Mouse (Mus musculus) heart, postnatal 0 days (tissue): ENCODE measurements around the gene Camta1. TPM values are rescaled to one million over a fixed set of nuclear protein-coding genes. Genes with fewer than 3 reads are reported as not detected.
A peak's percentile ranks its signal among the peaks of the same experiment; 100 is the strongest.

ENCODE experiments used
- ATAC-seq: fragments of 200-750 bp; cut with Nextera tagmentation; 2 replicates; pipeline ENCODE4 v1.8.0; 2017; ENCODE audit warnings: low read depth, moderate number of reproducible peaks, moderate library complexity; ENCODE audit not compliant: insufficient read depth
- DNase-seq: peaks from one replicate; pipeline ENCODE4 v3.0.0-alpha.2; 2016; ENCODE audit warnings: low spot score
- H3K27ac ChIP-seq: fragments of 300-500 bp; sonication (generic); 2 replicates; pipeline ENCODE4 v1.5.1; 2014; ENCODE audit warnings: low read depth, mild to moderate bottlenecking
- H3K27me3 ChIP-seq: fragments of 300-500 bp; sonication (generic); 2 replicates; pipeline ENCODE4 v1.6.1; 2014; ENCODE audit warnings: low read length, mixed read lengths; ENCODE audit not compliant: control insufficient read depth, insufficient read depth
- H3K36me3 ChIP-seq: fragments of 300-500 bp; sonication (generic); replicated peaks from 2 replicates; pipeline ENCODE4 v1.6.1; 2014; ENCODE audit warnings: low read length, mixed read lengths; ENCODE audit not compliant: control insufficient read depth, insufficient read depth
- H3K4me1 ChIP-seq: fragments of 300-500 bp; sonication (generic); 2 replicates; pipeline ENCODE4 v1.6.1; 2014; ENCODE audit warnings: antibody characterized with exemption; ENCODE audit not compliant: control insufficient read depth, insufficient read depth
- H3K4me2 ChIP-seq: fragments of 300-500 bp; sonication (generic); 2 replicates; pipeline ENCODE4 v1.6.1; 2014; ENCODE audit warnings: low read depth, mild to moderate bottlenecking, low read length, moderate library complexity
- H3K4me3 ChIP-seq: fragments of 300-500 bp; sonication (generic); 2 replicates; pipeline ENCODE4 v1.5.1; 2014; ENCODE audit warnings: low read depth, low read length
- H3K9ac ChIP-seq: fragments of 300-500 bp; sonication (generic); replicated peaks from 2 replicates; pipeline ENCODE4 v1.6.1; 2014; ENCODE audit warnings: low read depth, low read length, mixed read lengths
- H3K9me3 ChIP-seq: fragments of 300-500 bp; sonication (generic); replicated peaks from 2 replicates; pipeline ENCODE4 v1.6.1; 2016; ENCODE audit warnings: low read length; ENCODE audit not compliant: control insufficient read depth
- CTCF ChIP-seq: IDR thresholded peaks from 2 replicates; pipeline ENCODE4 v1.5.1; 2016; ENCODE audit warnings: antibody characterized with exemption, control low read depth, low read depth
- EP300 ChIP-seq: IDR thresholded peaks from 2 replicates; pipeline ENCODE4 v1.6.1; 2016; ENCODE audit warnings: antibody characterized with exemption, low read depth
- WGBS: fragments of 180-500 bp; shearing (Covaris S2); extraction: QIAGEN DNeasy Blood & Tissue Kit; methylation state at CpG from one replicate; pipeline ENCODE4 v1.1.7; 2014; 5-methylcytosine and 5-hydroxymethylcytosine counted together
- polyA plus RNA-seq: library from polyadenylated mRNA; unstranded; fragments of >200 nt; fragmentation: Nextera tagmentation; extraction: Ambion mirVana; gene quantifications from 2 replicates; pipeline ENCODE4 v1.2.1, GENCODE M21; 2015
- total RNA-seq: library from RNA; depleted of rRNA; stranded (reverse); fragments of >200 nt; gene quantifications from 2 replicates; pipeline ENCODE4 v1.2.3, GENCODE M21; 2014; ENCODE audit warnings: low replicate concordance

The Camta1 gene
- total and polyA plus RNA-seq, 2 experiments from 2014 or later = 72.7 to 240 TPM

DNA sequence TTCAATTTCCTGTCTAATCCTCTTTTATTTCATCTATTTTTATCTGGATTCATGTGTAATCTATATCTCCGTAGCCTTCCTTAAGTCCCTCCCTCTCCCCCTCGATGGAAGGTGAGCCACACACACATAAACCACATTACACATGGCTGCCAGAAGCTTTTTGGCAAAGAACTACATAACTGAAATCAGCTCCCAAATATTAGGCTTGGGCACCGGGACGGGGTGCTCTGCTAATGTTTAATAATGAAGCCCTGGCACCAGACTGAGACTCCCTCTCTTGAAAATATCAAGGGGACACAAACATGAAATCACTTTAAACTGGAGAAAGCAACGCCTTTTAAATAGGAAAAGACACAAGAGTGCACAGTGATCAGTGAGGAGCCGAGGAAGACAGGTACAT lies 755.8 kb downstream of the Camta1 start:
- peak overlapping the region; percentile 61 for H3K4me3 ChIP-seq
- peak overlapping the region; percentile 71 for H3K4me2 ChIP-seq
- peaks cover 13% of the 10 kb centered on the region for H3K4me1 ChIP-seq
- WGBS = 31% methylated on average over 6 of the region's 6 CpGs
- ATAC-seq = no peak
- H3K27ac ChIP-seq = peak overlapping the region; percentile 89
- no peaks in the 10 kb centered on the region for H3K9me3 ChIP-seq
- H3K36me3 ChIP-seq = no peaks in the 10 kb centered on the region
- peak; percentile 18 for DNase-seq
- H3K9ac ChIP-seq = peak overlapping the region; percentile 74; the same call in 1 of the 2 replicates
- peaks cover 20% of the 10 kb centered on the region for H3K27me3 ChIP-seq
- no peak for TF ChIP-seq CTCF

DNA sequence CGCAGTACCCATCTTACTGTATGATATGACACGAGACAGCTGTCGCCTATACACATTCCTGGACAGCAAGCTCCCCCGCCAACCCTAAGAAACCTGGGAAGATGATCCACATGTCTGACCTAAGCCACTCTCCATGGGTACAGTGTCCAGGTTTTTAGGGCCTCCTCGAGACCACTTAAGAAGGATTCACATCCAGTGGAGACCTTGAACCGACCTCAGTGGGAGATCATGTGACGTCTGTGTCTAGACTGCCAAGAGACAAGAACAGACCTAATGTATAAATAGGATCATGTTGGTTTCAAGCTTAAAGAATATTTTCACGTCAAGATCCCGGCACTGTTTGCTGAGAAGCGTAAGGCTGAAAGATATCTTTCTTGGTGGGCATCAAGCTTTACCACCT lies 757.5 kb downstream of the Camta1 start:
- Histone ChIP-seq H3K36me3 (no peaks in the 10 kb centered on the region), H3K9ac (peak overlapping the region; percentile 45), H3K27me3 (peaks cover 4% of the 10 kb centered on the region; the same call in 1 of the 2 replicates), H3K9me3 (no peaks in the 10 kb centered on the region), H3K4me3 (peak overlapping the region; percentile 33), H3K27ac (peak overlapping the region; percentile 89), H3K4me1 (peaks cover 18% of the 10 kb centered on the region), H3K4me2 (peak overlapping the region; percentile 66)
- DNase-seq (peak; percentile 79), ATAC-seq (0 out of 2 replicates have a peak, but pooled peaks have one; percentile 21)
- WGBS = 30% methylated on average over 10 of the region's 10 CpGs
- TF ChIP-seq EP300 (no peak), CTCF (no peak)

DNA sequence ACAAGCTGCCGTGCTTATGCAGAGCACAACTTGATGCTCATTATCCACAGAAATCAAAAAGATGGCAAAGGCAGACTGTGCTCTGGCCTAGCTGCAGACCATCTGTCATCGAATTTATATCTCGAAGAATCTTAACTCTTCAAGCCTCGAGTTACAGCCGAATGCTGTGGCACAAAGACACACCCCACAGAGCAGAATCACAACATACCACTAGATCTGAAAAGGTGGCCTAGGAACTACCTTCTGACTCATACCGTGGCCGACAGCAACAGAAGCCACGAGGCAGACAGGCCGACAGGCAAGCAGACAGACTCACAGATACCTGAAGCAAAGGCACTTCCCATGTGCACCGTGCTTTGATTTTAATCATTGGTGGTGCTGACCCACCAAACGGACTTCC lies 758.0 kb downstream of the Camta1 start:
- Histone ChIP-seq H3K36me3 (no peaks in the 10 kb centered on the region), H3K9ac (peak overlapping the region; percentile 45; the same call in 1 of the 2 replicates), H3K4me1 (peaks cover 23% of the 10 kb centered on the region), H3K27me3 (peaks cover 4% of the 10 kb centered on the region; the same call in 1 of the 2 replicates), H3K4me2 (peak overlapping the region; percentile 66), H3K27ac (peak overlapping the region; percentile 89), H3K9me3 (no peaks in the 10 kb centered on the region), H3K4me3 (no peak overlapping the region)
- no peak for ATAC-seq
- DNase-seq = no peak
- TF ChIP-seq CTCF = no peak
- no peak for TF ChIP-seq EP300
- WGBS = 50% methylated on average over 11 of the region's 11 CpGs

DNA sequence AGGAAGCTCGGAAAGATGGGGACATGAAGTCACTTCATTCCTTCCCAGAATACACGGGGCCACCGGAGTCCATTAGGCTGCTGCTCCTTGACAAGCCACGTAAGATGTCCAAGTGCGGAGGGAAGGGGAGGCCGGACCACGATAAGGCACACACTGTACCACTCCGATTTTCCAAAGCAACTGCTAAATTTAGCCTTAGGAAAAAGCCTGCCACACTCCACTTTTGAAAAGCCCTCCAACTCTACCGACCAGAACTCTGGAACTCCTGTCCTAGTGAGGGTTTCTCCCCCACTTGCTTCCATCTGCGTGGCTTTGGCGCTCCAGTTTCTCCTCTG lies 764.6 kb downstream of the Camta1 start:
- Histone ChIP-seq H3K9ac (peak overlapping the region; percentile 57), H3K27ac (peak overlapping the region; percentile 96), H3K4me1 (peaks cover 28% of the 10 kb centered on the region), H3K4me2 (peak overlapping the region; percentile 62), H3K27me3 (no peaks in the 10 kb centered on the region), H3K36me3 (0 out of 2 replicates have a peak, but pooled peaks cover 2% of the 10 kb centered on the region), H3K9me3 (no peaks in the 10 kb centered on the region), H3K4me3 (peak overlapping the region; percentile 34)
- TF ChIP-seq CTCF (no peak), EP300 (no peak; the same call in 1 of the 2 replicates)
- WGBS = 27% methylated on average over 11 of the region's 11 CpGs
- DNase-seq (peak; percentile 74), ATAC-seq (peak; percentile 62)

DNA sequence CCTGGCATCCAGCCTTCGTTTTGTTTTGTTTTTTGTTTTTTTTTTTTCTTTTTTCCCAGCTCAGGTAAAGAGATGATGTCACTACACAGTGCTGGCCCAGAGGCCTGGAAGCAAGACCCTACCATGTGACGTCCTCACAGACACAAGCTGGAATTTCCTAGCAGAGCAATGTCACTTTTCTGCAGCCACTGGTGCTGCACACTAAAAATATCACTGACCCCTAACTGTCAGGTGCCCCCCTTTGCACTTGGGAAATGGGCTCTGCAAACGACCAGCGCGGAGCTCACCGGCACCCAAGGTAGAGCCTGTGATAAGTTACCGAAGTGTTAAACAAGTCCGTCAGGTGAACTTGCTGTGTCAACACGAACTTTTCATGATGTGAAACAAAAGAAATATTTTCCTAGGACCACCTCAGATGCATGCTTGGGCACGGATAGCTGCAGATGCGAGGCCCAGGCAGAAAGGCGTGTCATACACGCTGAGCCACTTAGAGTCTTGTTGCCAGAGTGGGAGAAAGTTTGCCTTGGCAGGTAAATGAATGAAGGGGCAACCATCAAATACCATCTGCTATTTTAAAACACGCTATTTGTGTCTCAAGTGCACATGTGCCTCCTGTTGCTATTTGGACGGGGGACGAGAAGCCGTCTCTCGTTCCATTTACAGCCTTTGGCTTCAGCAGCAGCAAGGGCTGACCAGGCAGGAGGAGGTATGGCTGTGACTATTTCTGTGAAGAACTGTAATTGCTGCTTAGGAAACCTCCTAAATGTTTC lies 765.2 kb downstream of the Camta1 start:
- H3K27me3 ChIP-seq = no peaks in the 10 kb centered on the region
- H3K9me3 ChIP-seq = no peaks in the 10 kb centered on the region
- H3K4me3 ChIP-seq = peak overlapping the region; percentile 34; the same call in 1 of the 2 replicates
- DNase-seq (peak; percentile 53), ATAC-seq (peak; percentile 62)
- H3K4me1 ChIP-seq = peaks cover 28% of the 10 kb centered on the region
- H3K4me2 ChIP-seq = peak overlapping the region; percentile 62
- 0 out of 2 replicates have a peak, but pooled peaks cover 5% of the 10 kb centered on the region for H3K36me3 ChIP-seq
- TF ChIP-seq EP300 (no peak), CTCF (no peak)
- WGBS = 33% methylated on average over 18 of the region's 18 CpGs
- H3K27ac ChIP-seq = peak overlapping the region; percentile 96
- H3K9ac ChIP-seq = peak overlapping the region; percentile 57
